Mouse (Mus musculus) thymus, adult 2 months (tissue): Measurements from ENCODE around the gene Mpv17l. TPM values are rescaled to one million over a fixed set of nuclear protein-coding genes. Genes with fewer than 3 reads are reported as not detected.
A peak's percentile ranks its signal among the peaks of the same experiment; 100 is the strongest.
"Not testable (repeated sequence)": the region's sequence is repeated elsewhere in the genome, so short reads cannot be mapped to it uniquely, and the experiment has no call there.

Experiments used
- DNase-seq: peaks from one replicate; pipeline ENCODE4 v3.0.0; 2021
- H3K27ac ChIP-seq: fragments of 200-500 bp; 2 replicates; pipeline ENCODE4 v1.5.1; 2012; ENCODE audit warnings: low read length, control low read depth; ENCODE audit not compliant: control insufficient read depth, insufficient read depth
- H3K27me3 ChIP-seq: fragments of 200-500 bp; 2 replicates; pipeline ENCODE4 v1.6.1; 2012; ENCODE audit warnings: mild to moderate bottlenecking, low read length, moderate library complexity, mixed read lengths; ENCODE audit not compliant: control insufficient read depth, insufficient read depth
- H3K36me3 ChIP-seq: fragments of 200-500 bp; 2 replicates; pipeline ENCODE4 v1.6.1; 2012; ENCODE audit warnings: mild to moderate bottlenecking, low read length, moderate library complexity; ENCODE audit not compliant: control insufficient read depth, insufficient read depth
- H3K4me1 ChIP-seq: fragments of 200-500 bp; replicated peaks from 2 replicates; pipeline ENCODE4 v1.6.1; 2012; ENCODE audit warnings: low read length; ENCODE audit not compliant: control insufficient read depth, insufficient read depth
- H3K4me3 ChIP-seq: fragments of 200-500 bp; 2 replicates; pipeline ENCODE4 v1.5.1; 2012; ENCODE audit warnings: mild to moderate bottlenecking, low read length, control low read depth, moderate library complexity; ENCODE audit not compliant: control insufficient read depth, insufficient read depth
- CTCF ChIP-seq: fragments of 200-500 bp; IDR thresholded peaks from 2 replicates; pipeline ENCODE4 v1.5.1; 2012; ENCODE audit warnings: mild to moderate bottlenecking, control low read depth, low read length, moderate library complexity, borderline replicate concordance; ENCODE audit not compliant: control insufficient read depth, poor library complexity, insufficient read depth; ENCODE audit errors: extremely low read depth
- POLR2A ChIP-seq: fragments of 200-500 bp; IDR thresholded peaks from 2 replicates; pipeline ENCODE4 v1.6.1; 2012; ENCODE audit warnings: mild to moderate bottlenecking, low read length, control low read depth, moderate library complexity; ENCODE audit not compliant: control insufficient read depth, poor library complexity, insufficient read depth; ENCODE audit errors: extremely low read depth
- WGBS: fragments of 180-500 bp; shearing (Covaris S2); methylation state at CpG from one replicate; pipeline ENCODE4 v1.1.7; 2018; 5-methylcytosine and 5-hydroxymethylcytosine counted together
- polyA plus RNA-seq: library from polyadenylated mRNA; depleted of rRNA; stranded (reverse); fragments of >200 nt; gene quantifications from 2 replicates; pipeline ENCODE4 v1.2.3, GENCODE M21; 2012; rRNA removed

The Mpv17l gene
- 1.2 and 1.4 TPM in 2 replicates for polyA plus RNA-seq

GRCm38 (mm10) chr16:13902888-13903483 lies at the start of gene Mpv17l, which contains the start of gene Pdxdc1:
Gene Mpv17l (plus strand): TSS chr16:13903161.
Gene Pdxdc1 (minus strand): TSS chr16:13903131.
- Histone ChIP-seq H3K27ac (peak within 1 kb of the TSS; percentile 65; the same call in 1 of the 2 replicates), H3K4me1 (peaks cover 8% of the 10 kb centered on the region), H3K36me3 (no peaks in the 10 kb centered on the region), H3K4me3 (peak within 1 kb of the TSS; percentile 96), H3K27me3 (no peaks in the 10 kb centered on the region)
- TF ChIP-seq POLR2A (peak; percentile 33; the same call in 1 of the 2 replicates), CTCF (0 out of 2 replicates have a peak, but pooled peaks have one; percentile 18)
- DNase-seq: peak; percentile 96
- under 1% methylated on average over 53 of the region's 57 CpGs for WGBS

- no peaks in the 10 kb centered on the region for H3K27me3 ChIP-seq
- H3K4me1 ChIP-seq: no peaks in the 10 kb centered on the region
- peaks cover 12% of the 10 kb centered on the region; the same call in 1 of the 2 replicates for H3K36me3 ChIP-seq
- no peak for TF ChIP-seq POLR2A
- no peak for TF ChIP-seq CTCF
- no peak for DNase-seq
- no peak overlapping the region for H3K4me3 ChIP-seq
- no peak overlapping the region for H3K27ac ChIP-seq
- 97% methylated on average over 4 of the region's 4 CpGs for whole genome bisulfite sequencing
Observed at GRCm38 (mm10) chr16:13853886-13854285, 49.1 kb upstream of the Mpv17l start.

GRCm38 (mm10) chr16:13866076-13866475 lies 36.9 kb upstream of the Mpv17l start:
- peaks cover 11% of the 10 kb centered on the region for H3K36me3 ChIP-seq

GRCm38 (mm10) chr16:13866616-13867015 lies 36.3 kb upstream of the Mpv17l start:
- TF ChIP-seq POLR2A (no peak), CTCF (no peak)
- DNase-seq: no peak
- Histone ChIP-seq H3K36me3 (peaks cover 11% of the 10 kb centered on the region), H3K4me1 (no peaks in the 10 kb centered on the region), H3K27ac (no peak overlapping the region), H3K27me3 (no peaks in the 10 kb centered on the region), H3K4me3 (no peak overlapping the region)
- 83% methylated on average over 5 of the region's 5 CpGs for WGBS

More at GRCm38 (mm10) chr16:13866076-13866475, 36.9 kb upstream of the Mpv17l start:
- Histone ChIP-seq H3K27me3 (no peaks in the 10 kb centered on the region), H3K4me1 (no peaks in the 10 kb centered on the region), H3K4me3 (no peak overlapping the region), H3K27ac (no peak overlapping the region)
- no peak for DNase-seq
- 64% methylated on average over 4 of the region's 4 CpGs for WGBS
- no peak for TF ChIP-seq POLR2A
- no peak for TF ChIP-seq CTCF

GRCm38 (mm10) chr16:13867406-13867805 lies 35.6 kb upstream of the Mpv17l start:
- 79% methylated on average over 5 of the region's 5 CpGs for WGBS

GRCm38 (mm10) chr16:13867910-13868514 lies 34.9 kb upstream of the Mpv17l start:
- H3K27me3 ChIP-seq: no peaks in the 10 kb centered on the region
- H3K4me3 ChIP-seq: peak overlapping the region; percentile 14; the same call in 1 of the 2 replicates
- peak; percentile 3 for DNase-seq
- TF ChIP-seq CTCF (no peak), POLR2A (no peak)
- no peaks in the 10 kb centered on the region for H3K4me1 ChIP-seq
- H3K27ac ChIP-seq: no peak overlapping the region
- peaks cover 15% of the 10 kb centered on the region for H3K36me3 ChIP-seq
- 90% methylated on average over 40 of the region's 42 CpGs for WGBS

More at GRCm38 (mm10) chr16:13867406-13867805, 35.6 kb upstream of the Mpv17l start:
- peak; percentile 16 for DNase-seq
- H3K4me1 ChIP-seq, H3K27ac ChIP-seq, H3K27me3 ChIP-seq, H3K4me3 ChIP-seq: not testable (repeated sequence)
- H3K36me3 ChIP-seq: peaks cover 14% of the 10 kb centered on the region
